ENCODE assay signal across 11 mouse cellular contexts in genomic region chr1:169238671-169239090, GRCm38 (mm10).
A peak's percentile ranks its signal among the peaks of the same experiment; 100 is the strongest.
DNase-seq lines count a peak whose midpoint lies in the region; ATAC-seq and TF ChIP-seq lines count a peak whose summit lies in the region.
"Had no signal": no experiment of that assay in that cellular context is flagged by ENCODE, and none has a peak within 500 bp of the region (broad histone marks: within the 10 kb centered on the region; RNA-seq: fewer than 3 reads in every experiment).

No protein-coding gene starts in this region.

- no peak overlapping the region for H3K27ac ChIP-seq in lung, postnatal 0 days (ENCODE audit: low read length)
- H3K27ac ChIP-seq in embryonic facial prominence, embryonic 15.5 days (replicated peaks) = no peak overlapping the region
- no peak overlapping the region for H3K27ac ChIP-seq in forebrain, embryonic 16.5 days (ENCODE audit: low read length)
- H3K27ac ChIP-seq: liver, embryonic 15.5 days had no signal

- peak overlapping the region; percentile 14 for H3K4me2 ChIP-seq in lung, postnatal 0 days (replicated peaks; ENCODE audit: low read depth, low read length)
- H3K4me2 ChIP-seq in embryonic facial prominence, embryonic 15.5 days (replicated peaks) = 0 out of 2 replicates have a peak overlapping the region, but pooled peaks have one; percentile 21
- no peak overlapping the region for H3K4me2 ChIP-seq in forebrain, embryonic 16.5 days (ENCODE audit: low read length)
- H3K4me2 ChIP-seq: liver, embryonic 15.5 days had no signal

- 6% methylated on average over 16 of the region's 16 CpGs for WGBS in lung, postnatal 0 days
- WGBS in embryonic facial prominence, embryonic 15.5 days = 19% methylated on average over 16 of the region's 16 CpGs
- 58% methylated on average over 16 of the region's 16 CpGs for WGBS in forebrain, embryonic 16.5 days

- TF ChIP-seq EP300 in lung, postnatal 0 days (IDR thresholded peaks at IDR 0.05) = no peak

- TF ChIP-seq CTCF in lung, postnatal 0 days (IDR thresholded peaks at IDR 0.05) = no peak

- no peaks in the 10 kb centered on the region for H3K27me3 ChIP-seq in lung, postnatal 0 days (replicated peaks; ENCODE audit: insufficient read depth, low read length)
- no peaks in the 10 kb centered on the region for H3K27me3 ChIP-seq in embryonic facial prominence, embryonic 15.5 days
- no peaks in the 10 kb centered on the region for H3K27me3 ChIP-seq in forebrain, embryonic 16.5 days (replicated peaks; ENCODE audit: control insufficient read depth, insufficient read depth, low read length)

- no peaks in the 10 kb centered on the region for H3K9me3 ChIP-seq in lung, postnatal 0 days (ENCODE audit: low read length)
- no peaks in the 10 kb centered on the region for H3K9me3 ChIP-seq in embryonic facial prominence, embryonic 15.5 days (replicated peaks)
- no peaks in the 10 kb centered on the region for H3K9me3 ChIP-seq in forebrain, embryonic 16.5 days (ENCODE audit: control insufficient read depth, low read length)
- H3K9me3 ChIP-seq: liver, embryonic 15.5 days had no signal

- H3K9ac ChIP-seq in lung, postnatal 0 days (replicated peaks; ENCODE audit: low read depth) = no peak overlapping the region
- H3K9ac ChIP-seq in embryonic facial prominence, embryonic 15.5 days = no peak overlapping the region
- no peak overlapping the region for H3K9ac ChIP-seq in forebrain, embryonic 16.5 days (replicated peaks; ENCODE audit: low read depth, low read length)
- H3K9ac ChIP-seq: liver, embryonic 15.5 days had no signal

- no peaks in the 10 kb centered on the region for H3K4me1 ChIP-seq in lung, postnatal 0 days (ENCODE audit: insufficient read depth, low read depth, low read length)
- no peaks in the 10 kb centered on the region for H3K4me1 ChIP-seq in embryonic facial prominence, embryonic 15.5 days
- no peaks in the 10 kb centered on the region for H3K4me1 ChIP-seq in forebrain, embryonic 16.5 days (replicated peaks; ENCODE audit: control insufficient read depth, insufficient read depth, low read length)
- H3K4me1 ChIP-seq: liver, embryonic 15.5 days had no signal

- H3K36me3 ChIP-seq in lung, postnatal 0 days (ENCODE audit: insufficient read depth, low read length) = no peaks in the 10 kb centered on the region
- H3K36me3 ChIP-seq in embryonic facial prominence, embryonic 15.5 days = no peaks in the 10 kb centered on the region
- no peaks in the 10 kb centered on the region for H3K36me3 ChIP-seq in forebrain, embryonic 16.5 days (ENCODE audit: control insufficient read depth, insufficient read depth)
- H3K36me3 ChIP-seq: liver, embryonic 15.5 days had no signal

- no peak overlapping the region for H3K4me3 ChIP-seq in lung, postnatal 0 days (ENCODE audit: low read depth, low read length)
- H3K4me3 ChIP-seq in embryonic facial prominence, embryonic 15.5 days (replicated peaks) = no peak overlapping the region
- no peak overlapping the region for H3K4me3 ChIP-seq in forebrain, embryonic 16.5 days (replicated peaks; ENCODE audit: low read length)
- H3K4me3 ChIP-seq: liver, embryonic 15.5 days had no signal

- ATAC-seq in lung, postnatal 0 days = no peak
- ATAC-seq in embryonic facial prominence, embryonic 15.5 days (ENCODE audit: insufficient number of reproducible peaks, low FRiP score, low TSS enrichment, low read depth) = no peak
- ATAC-seq in forebrain, embryonic 16.5 days = no peak
- ATAC-seq: Patski had no signal

- no peak for DNase-seq in lung, postnatal 0 days (ENCODE audit: low spot score)
- no peak for DNase-seq in lung, postnatal 25 days (ENCODE audit: low spot score)
- peak; percentile 77 to 82 for DNase-seq in kidney, postnatal 36 days
- DNase-seq in yolk sac, embryonic 10.5 days (ENCODE audit: low spot score) = peak; percentile 22
- DNase-seq in frontal cortex, postnatal 36 days (ENCODE audit: low spot score in 2 of 2) = no peak
- DNase-seq: cerebellum, adult 9-10 months; thymus, adult 2 months had no signal

Comparison
In these comparisons a context has a peak if more than half of its experiments do, and no peak if none do; other contexts are left out.
1. DNase-seq: peak in kidney, postnatal 36 days (2 of 2) and yolk sac, embryonic 10.5 days (single experiment); none in lung, postnatal 0 days (single experiment), lung, postnatal 25 days (single experiment) and frontal cortex, postnatal 36 days (0 of 2).